Mouse (Mus musculus) midbrain, embryonic 12.5 days (tissue): Measurements from ENCODE around the gene Stx2. TPM values are rescaled to one million over a fixed set of nuclear protein-coding genes. Genes with fewer than 3 reads are reported as not detected.
"Not testable (repeated sequence)": the region's sequence is repeated elsewhere in the genome, so short reads cannot be mapped to it uniquely, and the experiment has no call there.

ENCODE experiments used
- ATAC-seq: fragments of 200-750 bp; cut with Nextera tagmentation; 2 replicates; pipeline ENCODE4 v1.8.0; 2017; ENCODE audit warnings: low read depth, moderate TSS enrichment, moderate library complexity; ENCODE audit not compliant: low FRiP score
- H3K27ac ChIP-seq: fragments of 300-500 bp; sonication (generic); replicated peaks from 2 replicates; pipeline ENCODE4 v1.5.1; 2016; ENCODE audit warnings: mild to moderate bottlenecking
- H3K27me3 ChIP-seq: fragments of 300-500 bp; sonication (generic); 2 replicates; pipeline ENCODE4 v1.6.1; 2016; ENCODE audit warnings: mild to moderate bottlenecking
- H3K36me3 ChIP-seq: fragments of 300-500 bp; sonication (generic); 2 replicates; pipeline ENCODE4 v1.6.1; 2016
- H3K4me1 ChIP-seq: fragments of 300-500 bp; sonication (generic); 2 replicates; pipeline ENCODE4 v1.6.1; 2016
- H3K4me2 ChIP-seq: fragments of 300-500 bp; sonication (generic); replicated peaks from 2 replicates; pipeline ENCODE4 v1.6.1; 2016; ENCODE audit warnings: mild to moderate bottlenecking, moderate library complexity
- H3K4me3 ChIP-seq: fragments of 300-500 bp; sonication (generic); 2 replicates; pipeline ENCODE4 v1.5.1; 2016; ENCODE audit warnings: mild to moderate bottlenecking
- H3K9ac ChIP-seq: fragments of 300-500 bp; sonication (generic); replicated peaks from 2 replicates; pipeline ENCODE4 v1.6.1; 2016; ENCODE audit warnings: mild to moderate bottlenecking, moderate library complexity
- H3K9me3 ChIP-seq: fragments of 300-500 bp; sonication (generic); 2 replicates; pipeline ENCODE4 v1.6.1; 2016; ENCODE audit warnings: mild to moderate bottlenecking
- WGBS: fragments of 180-500 bp; shearing (Covaris S2); methylation state at CpG from one replicate; pipeline ENCODE4 v1.1.7; 2016; 5-methylcytosine and 5-hydroxymethylcytosine counted together
- polyA plus RNA-seq: library from polyadenylated mRNA; unstranded; fragments of >200 nt; fragmentation: Nextera tagmentation; extraction: Ambion mirVana; gene quantifications from 2 replicates; pipeline ENCODE4 v1.2.1, GENCODE M21; 2016

Gene Stx2
- polyA plus RNA-seq, 1 experiment from 2014 or later, result 25.5 TPM

DNA sequence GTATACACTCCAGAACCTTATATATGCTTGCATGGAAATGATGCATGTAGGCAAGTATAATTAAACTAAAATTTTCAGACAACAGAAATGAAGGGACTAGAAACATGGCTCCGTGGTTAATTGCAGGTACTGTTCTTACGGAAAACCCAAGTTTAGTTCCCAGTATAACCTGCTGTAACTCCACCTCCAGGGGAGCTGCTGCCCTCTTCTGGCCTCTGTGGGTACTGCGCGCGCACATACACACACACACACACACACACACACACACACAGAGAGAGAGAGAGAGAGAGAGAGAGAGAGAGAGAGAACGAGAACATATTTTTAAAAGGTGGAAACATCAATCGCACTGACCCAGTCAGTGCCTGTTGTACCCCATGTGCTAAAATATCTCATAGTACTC, 29.4 kb downstream of the Stx2 start:
- no peak for ATAC-seq
- Histone ChIP-seq H3K36me3 (no peaks in the 10 kb centered on the region), H3K27me3 (peaks cover 4% of the 10 kb centered on the region; the same call in 1 of the 2 replicates), H3K4me3 (no peak overlapping the region), H3K9ac (no peak overlapping the region), H3K27ac (no peak overlapping the region), H3K4me1 (0 out of 2 replicates have a peak, but pooled peaks cover 8% of the 10 kb centered on the region), H3K9me3 (no peaks in the 10 kb centered on the region), H3K4me2 (no peak overlapping the region)
- WGBS, result 97% methylated on average over 7 of the region's 7 CpGs

DNA sequence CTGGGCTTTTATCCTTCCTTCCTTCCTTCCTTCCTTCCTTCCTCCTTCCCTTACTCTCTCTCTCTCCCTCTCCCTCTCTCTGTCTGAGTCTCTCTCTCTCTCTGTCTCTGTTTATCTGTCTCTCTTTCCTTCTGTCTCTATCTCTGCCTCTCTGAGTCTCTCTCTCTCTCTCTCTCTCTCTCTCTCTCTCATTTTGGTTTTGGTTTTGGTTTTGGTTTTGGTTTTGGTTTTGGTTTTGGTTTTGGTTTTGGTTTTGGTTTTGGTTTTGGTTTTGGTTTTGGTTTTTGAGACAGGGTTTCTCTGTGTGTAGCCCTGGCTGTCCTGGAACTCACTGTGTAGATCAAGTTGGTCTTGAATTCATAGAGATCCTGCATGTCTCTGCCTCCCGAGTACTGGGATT, 30.9 kb downstream of the Stx2 start:
- not testable (repeated sequence) for H3K27me3 ChIP-seq, H3K27ac ChIP-seq, H3K9ac ChIP-seq, H3K4me1 ChIP-seq, H3K36me3 ChIP-seq, H3K4me2 ChIP-seq, ATAC-seq, H3K9me3 ChIP-seq, H3K4me3 ChIP-seq
- WGBS, result 76% methylated on average over 1 of the region's 1 CpGs

DNA sequence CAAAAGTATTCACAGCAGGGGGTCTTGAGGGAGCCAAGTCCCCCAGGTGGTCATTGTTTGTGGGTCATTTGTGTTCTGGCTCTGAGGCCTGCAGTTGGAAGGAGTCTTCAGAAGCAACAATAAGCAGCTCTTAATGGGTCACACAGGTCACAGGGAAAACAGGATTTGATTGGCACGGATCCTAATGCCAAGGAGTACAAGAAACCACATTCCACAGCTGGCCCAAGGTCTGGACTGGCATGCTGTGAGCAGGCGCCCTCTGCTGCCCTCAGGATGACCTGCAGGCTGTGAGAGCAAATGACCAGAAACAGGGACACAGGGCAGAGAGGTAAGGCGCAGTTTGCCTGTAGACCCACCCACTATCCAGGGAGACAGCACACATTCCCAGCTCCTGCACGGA, 32.1 kb downstream of the Stx2 start:
- WGBS, result 13% methylated on average over 4 of the region's 4 CpGs
- Histone ChIP-seq H3K27ac (no peak overlapping the region), H3K4me3 (no peak overlapping the region), H3K36me3 (no peaks in the 10 kb centered on the region), H3K4me2 (no peak overlapping the region), H3K27me3 (peaks cover 2% of the 10 kb centered on the region; the same call in 1 of the 2 replicates), H3K4me1 (0 out of 2 replicates have a peak, but pooled peaks cover 8% of the 10 kb centered on the region), H3K9ac (no peak overlapping the region), H3K9me3 (no peaks in the 10 kb centered on the region)
- no peak for ATAC-seq

DNA sequence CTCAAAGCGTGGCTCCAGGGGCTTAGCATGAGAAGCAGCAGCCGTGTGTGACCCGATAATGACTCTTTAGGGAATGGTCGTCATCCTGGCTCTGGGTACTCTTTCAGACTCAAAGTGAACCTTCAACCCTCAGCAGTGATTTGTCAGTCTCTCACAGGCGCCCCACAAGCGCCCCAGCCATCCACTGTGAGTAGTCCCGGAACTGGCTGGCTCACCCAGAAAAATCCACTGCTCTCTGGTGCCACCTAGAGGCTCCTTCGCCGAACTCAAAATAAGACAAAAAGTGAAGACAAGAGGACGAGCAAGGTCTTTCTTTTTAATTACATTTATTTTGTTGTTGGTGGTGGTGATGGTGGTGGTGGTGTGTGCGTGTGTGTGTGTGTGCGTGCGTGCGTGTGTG, 37.1 kb downstream of the Stx2 start:
- no peak overlapping the region for H3K9ac ChIP-seq
- no peaks in the 10 kb centered on the region for H3K9me3 ChIP-seq
- H3K4me3 ChIP-seq, result no peak overlapping the region
- peak; percentile 52; the same call in 1 of the 2 replicates for ATAC-seq
- 17% methylated on average over 14 of the region's 14 CpGs for WGBS
- H3K36me3 ChIP-seq, result no peaks in the 10 kb centered on the region
- 0 out of 2 replicates have a peak, but pooled peaks cover 10% of the 10 kb centered on the region for H3K4me1 ChIP-seq
- no peak overlapping the region for H3K27ac ChIP-seq
- H3K4me2 ChIP-seq, result peak overlapping the region; percentile 38
- peaks cover 2% of the 10 kb centered on the region; the same call in 1 of the 2 replicates for H3K27me3 ChIP-seq

DNA sequence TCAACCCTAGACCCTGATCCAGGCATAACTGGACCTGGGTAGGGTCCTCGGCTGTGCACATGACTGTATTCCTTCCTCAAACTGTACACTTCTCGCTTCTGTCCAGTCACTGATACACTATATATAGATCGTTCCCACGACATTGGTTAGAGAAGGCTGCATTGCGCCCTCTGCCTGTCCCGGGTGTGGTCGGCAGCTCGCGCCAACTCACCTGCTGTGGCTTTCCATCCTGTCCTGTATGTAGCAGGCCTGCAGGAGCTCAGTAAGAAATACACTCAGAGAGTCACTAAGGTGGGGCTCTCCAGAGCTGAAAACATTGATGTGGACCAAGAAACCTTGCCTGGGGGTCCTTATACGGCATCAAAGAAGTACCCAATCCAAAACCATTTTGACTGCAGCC, 37.5 kb downstream of the Stx2 start:
- H3K27ac ChIP-seq, result no peak overlapping the region
- H3K4me2 ChIP-seq, result peak overlapping the region; percentile 38
- no peak overlapping the region for H3K9ac ChIP-seq
- H3K4me1 ChIP-seq, result 0 out of 2 replicates have a peak, but pooled peaks cover 5% of the 10 kb centered on the region
- H3K4me3 ChIP-seq, result no peak overlapping the region
- H3K9me3 ChIP-seq, result no peaks in the 10 kb centered on the region
- H3K36me3 ChIP-seq, result no peaks in the 10 kb centered on the region
- WGBS, result 73% methylated on average over 10 of the region's 10 CpGs
- H3K27me3 ChIP-seq, result peaks cover 2% of the 10 kb centered on the region; the same call in 1 of the 2 replicates
- ATAC-seq, result no peak

DNA sequence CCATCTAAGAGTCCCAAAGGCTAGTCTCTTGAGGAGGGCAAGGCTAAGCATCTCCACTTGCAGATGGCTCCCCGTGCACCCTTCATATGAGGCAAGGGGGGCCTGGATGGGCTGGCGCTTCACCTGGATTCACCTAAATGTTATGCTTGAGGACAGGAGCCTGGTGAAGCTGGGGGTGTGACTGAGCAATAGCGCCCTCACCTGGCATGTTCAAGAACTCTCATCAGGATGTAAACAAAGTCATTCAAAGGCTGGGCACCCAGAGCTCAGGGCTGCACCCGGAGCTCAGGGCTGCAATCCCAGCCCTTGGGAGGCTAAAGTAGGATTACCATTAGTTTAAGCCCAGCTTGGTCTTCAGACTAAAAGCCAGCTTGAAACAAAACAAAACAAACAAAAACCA, 44.0 kb downstream of the Stx2 start:
- Histone ChIP-seq H3K4me3 (no peak overlapping the region), H3K9me3 (peaks cover 10% of the 10 kb centered on the region; the same call in 1 of the 2 replicates), H3K9ac (no peak overlapping the region), H3K27me3 (no peaks in the 10 kb centered on the region), H3K4me1 (no peaks in the 10 kb centered on the region), H3K36me3 (no peaks in the 10 kb centered on the region), H3K4me2 (no peak overlapping the region), H3K27ac (no peak overlapping the region)
- whole genome bisulfite sequencing, result 45% methylated on average over 4 of the region's 4 CpGs
- ATAC-seq, result no peak

DNA sequence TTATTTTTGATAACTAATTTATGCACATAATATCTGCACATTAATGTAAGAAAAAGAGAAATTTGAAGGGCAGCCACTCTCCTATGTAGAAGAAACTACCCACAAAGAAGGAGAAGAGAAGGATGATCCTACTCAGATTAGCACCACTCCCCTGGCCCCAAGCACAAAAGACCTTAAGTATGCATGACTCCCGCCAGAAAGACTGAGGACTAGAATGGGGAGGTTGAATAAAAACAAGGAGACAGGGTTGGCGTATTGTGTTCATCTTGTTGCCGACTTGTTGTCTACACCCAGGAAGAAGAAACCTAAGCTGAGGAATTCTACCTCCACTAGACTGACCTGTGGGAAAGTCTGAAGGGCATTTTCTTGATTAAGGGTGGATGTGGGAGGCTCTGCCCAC, 49.5 kb downstream of the Stx2 start:
- no peak overlapping the region for H3K4me3 ChIP-seq
- 78% methylated on average over 3 of the region's 3 CpGs for WGBS
- H3K4me1 ChIP-seq, result no peaks in the 10 kb centered on the region
- H3K36me3 ChIP-seq, result no peaks in the 10 kb centered on the region
- no peaks in the 10 kb centered on the region for H3K27me3 ChIP-seq
- no peak for ATAC-seq
- H3K9ac ChIP-seq, result no peak overlapping the region
- peaks cover 16% of the 10 kb centered on the region; the same call in 1 of the 2 replicates for H3K9me3 ChIP-seq
- no peak overlapping the region for H3K4me2 ChIP-seq
- H3K27ac ChIP-seq, result no peak overlapping the region

DNA sequence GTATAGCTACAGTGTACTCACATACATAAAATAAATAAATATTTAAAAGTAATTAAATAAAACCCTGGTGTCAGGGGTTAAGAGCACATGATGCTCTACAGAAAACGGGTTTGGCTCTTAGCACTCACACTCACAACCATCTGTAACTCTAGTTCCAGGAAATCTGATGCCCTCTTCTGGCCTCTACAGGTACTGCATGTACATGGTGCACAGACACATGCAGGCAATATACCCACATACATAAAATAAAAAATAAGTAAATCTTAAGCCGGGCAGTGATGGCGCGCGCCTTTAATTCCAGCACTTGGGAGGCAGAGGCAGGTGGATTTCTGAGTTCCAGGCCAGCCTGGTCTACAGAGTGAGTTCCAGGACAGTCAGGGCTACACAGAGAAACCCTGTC, 54.0 kb downstream of the Stx2 start:
- 90% methylated on average over 5 of the region's 5 CpGs for WGBS

DNA sequence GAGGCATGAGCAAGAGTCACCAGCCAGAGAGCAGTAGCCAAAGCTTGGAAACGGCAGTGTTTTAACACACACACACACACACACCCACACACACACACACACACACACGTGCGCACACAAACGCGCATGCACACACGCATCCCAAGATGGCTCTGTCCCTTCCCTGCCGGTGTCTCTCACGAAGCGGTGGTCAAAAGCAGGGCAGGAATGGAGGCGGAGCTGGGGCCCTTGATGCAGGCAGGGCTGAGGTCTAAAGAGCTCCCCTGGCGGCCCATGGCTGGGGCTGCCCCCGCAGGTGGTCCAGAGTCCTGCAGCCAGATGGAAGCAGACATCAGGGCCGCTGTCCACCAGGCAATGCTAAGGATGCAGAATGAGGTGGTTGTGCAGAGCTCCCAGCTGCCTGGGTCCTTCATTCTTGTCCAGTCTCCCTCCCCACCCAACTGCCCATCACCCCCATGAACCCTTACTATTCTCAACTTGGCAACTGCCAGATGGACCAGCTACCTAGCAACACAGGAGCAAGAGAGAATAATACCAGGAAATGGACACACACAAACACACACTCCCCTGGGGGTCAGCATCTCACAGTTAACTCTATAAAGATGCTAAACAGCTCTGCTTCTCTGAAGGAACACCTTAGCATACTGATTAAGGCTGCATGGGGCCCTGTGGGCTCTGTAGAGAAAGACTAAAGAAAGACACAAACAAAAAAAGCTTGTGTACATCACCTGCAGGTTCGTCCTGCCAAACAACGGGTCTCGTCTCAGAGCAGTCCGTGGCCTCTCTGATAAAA, 54.9 kb downstream of the Stx2 start, which contains the start of gene Rimbp2:
Rimbp2 (minus strand) TSS at position 209 of the 793 bp plus-strand sequence.
- peaks cover 21% of the 10 kb centered on the region for H3K4me1 ChIP-seq
- WGBS, result 7% methylated on average over 17 of the region's 17 CpGs
- H3K27me3 ChIP-seq, result peaks cover 20% of the 10 kb centered on the region
- H3K36me3 ChIP-seq, result no peaks in the 10 kb centered on the region
- H3K9ac ChIP-seq, result peak within 1 kb of the TSS; percentile 65
- peak within 1 kb of the TSS; percentile 89 for H3K4me2 ChIP-seq
- H3K9me3 ChIP-seq, result peaks cover 6% of the 10 kb centered on the region; the same call in 1 of the 2 replicates
- H3K27ac ChIP-seq, result peak within 1 kb of the TSS; percentile 70
- peak; percentile 75 for ATAC-seq
- peak within 1 kb of the TSS; percentile 56 for H3K4me3 ChIP-seq

More for the DNA sequence above, 54.0 kb downstream of the Stx2 start:
- not testable (repeated sequence) for H3K4me3 ChIP-seq, ATAC-seq, H3K4me2 ChIP-seq, H3K36me3 ChIP-seq, H3K27ac ChIP-seq, H3K9me3 ChIP-seq, H3K9ac ChIP-seq
- peaks cover 20% of the 10 kb centered on the region for H3K27me3 ChIP-seq
- peaks cover 21% of the 10 kb centered on the region for H3K4me1 ChIP-seq

DNA sequence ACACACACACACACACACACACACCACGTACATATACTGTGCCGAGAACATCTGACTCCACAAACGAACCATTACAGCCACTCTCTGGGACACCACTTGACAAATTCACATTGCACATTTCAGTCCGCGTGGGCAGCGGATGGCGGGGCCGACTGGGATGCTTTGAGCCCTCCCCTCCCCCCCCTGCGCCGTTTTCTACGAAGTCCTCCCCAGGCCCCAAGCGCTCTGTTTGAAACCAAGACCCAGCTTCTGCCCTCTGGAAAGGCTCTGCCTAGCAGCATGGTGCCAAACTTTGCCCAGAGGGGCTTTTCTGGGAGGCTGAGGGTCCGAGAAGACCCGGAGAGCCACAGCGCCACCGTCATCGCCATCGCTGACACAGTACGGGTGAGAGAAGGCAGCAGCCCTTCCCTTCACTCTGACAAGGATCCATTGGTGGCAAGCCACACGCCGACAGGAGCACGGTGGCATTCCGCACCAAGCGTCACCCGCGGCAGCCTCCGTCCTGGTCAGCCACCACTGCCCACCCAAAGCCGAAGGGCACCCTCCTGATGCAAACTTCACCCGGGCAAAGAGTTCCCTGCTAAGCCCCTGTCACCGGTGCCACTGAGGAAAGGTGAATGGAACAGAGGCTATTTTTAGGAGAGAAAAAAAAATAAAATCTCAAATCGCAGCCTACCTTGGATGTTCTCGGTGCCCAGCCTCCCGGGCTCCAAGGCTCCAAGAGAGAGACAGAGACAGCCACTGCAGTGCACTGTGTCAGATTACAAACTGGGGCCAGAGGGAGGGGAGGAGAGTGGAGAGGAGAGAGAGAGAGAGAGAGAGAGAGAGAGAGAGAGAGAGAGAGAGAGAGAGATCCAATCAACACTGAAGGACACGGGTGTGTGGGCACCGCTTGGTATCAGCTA, 55.8 kb downstream of the Stx2 start:
- Histone ChIP-seq H3K9ac (peak overlapping the region; percentile 65), H3K27ac (peak overlapping the region; percentile 70), H3K36me3 (no peaks in the 10 kb centered on the region), H3K4me1 (peaks cover 21% of the 10 kb centered on the region), H3K9me3 (peaks cover 6% of the 10 kb centered on the region; the same call in 1 of the 2 replicates), H3K4me3 (peak overlapping the region; percentile 56), H3K27me3 (peaks cover 20% of the 10 kb centered on the region), H3K4me2 (peak overlapping the region; percentile 89)
- ATAC-seq, result peak; percentile 71
- under 1% methylated on average over 33 of the region's 35 CpGs for WGBS

DNA sequence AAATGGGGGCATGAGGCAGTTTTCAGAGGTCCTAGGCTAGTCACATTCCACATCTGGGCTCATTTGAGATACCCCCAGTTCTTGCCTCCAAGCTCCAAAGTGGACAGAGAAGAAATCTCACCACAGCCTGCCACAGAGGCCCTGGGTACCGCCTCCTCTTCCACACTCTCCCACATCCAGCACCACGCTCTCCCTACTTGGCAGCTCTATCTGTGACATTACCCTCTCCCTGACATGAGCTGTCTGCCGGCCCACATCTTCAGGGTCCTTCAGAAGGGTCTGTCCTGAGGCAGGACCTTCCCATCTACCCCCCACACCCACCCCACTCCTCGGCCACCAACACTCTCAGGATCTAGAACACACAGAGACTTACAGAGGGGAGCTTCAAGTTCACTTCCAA, 56.9 kb downstream of the Stx2 start:
- peak overlapping the region; percentile 65; the same call in 1 of the 2 replicates for H3K9ac ChIP-seq
- peaks cover 6% of the 10 kb centered on the region; the same call in 1 of the 2 replicates for H3K9me3 ChIP-seq
- H3K4me3 ChIP-seq, result peak overlapping the region; percentile 56
- H3K27ac ChIP-seq, result no peak overlapping the region
- ATAC-seq, result no peak
- H3K36me3 ChIP-seq, result no peaks in the 10 kb centered on the region
- WGBS, result 45% methylated on average over 4 of the region's 4 CpGs
- peaks cover 20% of the 10 kb centered on the region for H3K27me3 ChIP-seq
- H3K4me2 ChIP-seq, result peak overlapping the region; percentile 89
- H3K4me1 ChIP-seq, result peaks cover 21% of the 10 kb centered on the region
